Mouse (Mus musculus) left cerebral cortex, adult 9 months (tissue): ENCODE data around the gene Exoc6b.
"Not testable (repeated sequence)": the region's sequence is repeated elsewhere in the genome, so short reads cannot be mapped to it uniquely, and the experiment has no call there.

ENCODE experiments used
- DNase-seq, 2 experiments: peaks; one replicate each; pipeline ENCODE4 v3.0.0; 2022; ENCODE audit warnings: low spot score in 2 of 2

The Exoc6b gene

GRCm38 (mm10) chr6:85069023-85069985 is at the start of gene Exoc6b:
TSS of gene Exoc6b (minus strand) at chr6:85069513.
- peak; percentile 56 to 86 for DNase-seq

DNA sequence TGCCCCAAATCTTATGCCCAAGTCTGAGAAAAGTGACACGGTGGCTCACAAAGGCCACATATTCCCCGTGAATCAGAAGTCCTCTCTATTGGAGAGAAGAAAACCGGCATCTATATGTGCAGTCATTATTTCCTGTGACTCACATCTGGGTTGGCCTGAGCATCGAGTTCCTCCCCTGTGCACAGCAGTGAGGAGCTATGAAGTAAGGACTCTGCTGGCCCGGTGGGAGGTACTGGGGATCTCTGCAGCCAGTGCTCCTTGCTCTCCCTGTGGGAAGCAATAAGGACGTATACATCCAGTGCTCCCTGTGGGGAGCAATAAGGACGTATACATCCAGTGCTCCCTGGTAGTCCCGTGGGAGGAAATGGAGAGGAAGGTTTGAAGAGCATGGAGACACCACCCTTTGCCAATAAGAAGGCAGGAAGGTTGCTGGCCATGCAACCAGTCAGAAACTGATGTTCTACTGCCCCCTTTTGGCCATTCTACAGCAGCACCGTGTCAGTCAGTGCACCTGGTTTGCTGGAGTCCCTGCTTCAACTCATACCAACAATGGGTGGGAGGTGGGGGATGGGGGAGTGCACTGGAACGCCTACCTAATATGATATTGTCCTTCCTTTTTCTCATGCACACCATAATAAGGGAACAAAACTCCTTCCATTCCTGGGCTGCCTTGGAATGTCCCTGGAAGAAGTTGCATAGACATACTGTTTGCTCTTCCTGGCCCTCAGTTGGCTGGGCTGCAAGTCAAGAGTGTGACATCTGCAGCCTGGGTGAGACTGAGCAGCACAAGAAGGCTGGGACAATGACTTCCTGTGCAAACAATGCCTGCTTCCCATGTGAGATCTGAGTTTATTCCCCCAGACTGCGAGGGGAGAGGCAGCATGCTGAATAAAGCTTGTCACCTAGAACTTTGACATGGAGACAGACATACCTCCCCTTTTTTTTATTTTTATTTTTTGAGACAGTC is 48.5 kb upstream of the Exoc6b start:
- peak in 1 of 2 experiments; percentile 61 for DNase-seq

DNA sequence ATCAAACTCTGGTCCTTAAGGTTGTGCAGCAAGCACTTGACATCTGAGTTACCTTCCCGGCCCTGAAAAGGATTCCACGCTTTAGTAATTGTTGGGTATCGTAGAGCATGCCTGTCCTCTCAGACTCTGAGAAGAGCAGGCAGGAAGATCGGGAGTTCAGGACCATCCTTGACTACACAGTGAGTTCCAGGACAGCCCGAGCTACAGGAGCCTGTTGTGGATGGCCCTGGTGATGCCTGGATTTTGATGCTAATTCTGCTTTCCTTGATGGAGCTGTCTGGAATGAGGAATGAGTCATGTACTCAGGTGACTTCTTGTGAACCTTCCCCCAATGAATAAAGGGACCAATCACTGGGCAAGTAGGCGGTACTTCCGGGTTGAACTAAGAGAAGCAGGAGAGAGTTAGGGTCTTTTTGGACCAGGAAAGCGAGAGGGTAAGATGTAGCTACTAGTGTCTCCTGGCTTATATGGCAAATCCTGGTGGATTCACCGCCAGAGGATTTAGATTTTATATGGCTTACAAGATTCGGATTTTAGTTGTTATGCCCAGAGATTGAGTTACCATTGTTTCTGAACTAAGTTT is 35.8 kb upstream of the Exoc6b start:
- DNase-seq, result no peak

GRCm38 (mm10) chr6:85103321-85103720 is 34.0 kb upstream of the Exoc6b start:
- DNase-seq, result no peak

- no peak for DNase-seq
Observed at GRCm38 (mm10) chr6:85096441-85096840, 27.1 kb upstream of the Exoc6b start.

DNA sequence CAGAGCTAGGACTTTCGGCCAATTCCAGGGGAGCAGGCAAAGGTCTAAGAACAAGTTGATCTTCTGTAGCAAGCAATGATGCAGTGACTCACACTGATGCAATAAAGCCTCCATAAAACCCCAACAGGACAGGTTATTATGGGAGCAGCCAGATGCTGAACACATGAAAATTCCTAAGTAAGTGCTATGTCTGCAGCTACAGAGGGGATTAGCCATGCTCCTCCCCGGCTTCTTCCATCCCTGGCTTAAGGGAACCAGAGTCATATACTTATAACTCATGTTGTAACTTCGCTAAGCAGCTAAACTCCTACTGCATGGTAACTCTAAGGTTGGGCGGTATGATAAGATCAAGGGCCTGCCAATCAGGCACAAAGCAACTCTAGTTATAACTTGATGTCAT is 18.1 kb upstream of the Exoc6b start:
- DNase-seq, result no peak

GRCm38 (mm10) chr6:85086645-85087044 is 17.3 kb upstream of the Exoc6b start:
- no peak for DNase-seq

- not testable (repeated sequence) for DNase-seq
Observed at GRCm38 (mm10) chr6:85076179-85076720, 6.9 kb upstream of the Exoc6b start.

- no peak for DNase-seq
Observed at GRCm38 (mm10) chr6:85074996-85075395, 5.7 kb upstream of the Exoc6b start.

GRCm38 (mm10) chr6:85068322-85069022 is 841 bp downstream of the Exoc6b start:
- peak in 1 of 2 experiments; percentile 35 for DNase-seq

- DNase-seq, result no peak
Observed at GRCm38 (mm10) chr6:85057641-85058040, 11.7 kb downstream of the Exoc6b start.

- no peak for DNase-seq
Observed at GRCm38 (mm10) chr6:85051109-85051508, 18.2 kb downstream of the Exoc6b start.

GRCm38 (mm10) chr6:85046531-85046930 is 22.8 kb downstream of the Exoc6b start:
- DNase-seq, result no peak

GRCm38 (mm10) chr6:85044621-85045152 is 24.6 kb downstream of the Exoc6b start:
- no peak for DNase-seq

GRCm38 (mm10) chr6:85037677-85038076 is 31.6 kb downstream of the Exoc6b start:
- DNase-seq, result peak; percentile 15 to 82

GRCm38 (mm10) chr6:85029671-85030070 is 39.6 kb downstream of the Exoc6b start:
- no peak for DNase-seq

DNA sequence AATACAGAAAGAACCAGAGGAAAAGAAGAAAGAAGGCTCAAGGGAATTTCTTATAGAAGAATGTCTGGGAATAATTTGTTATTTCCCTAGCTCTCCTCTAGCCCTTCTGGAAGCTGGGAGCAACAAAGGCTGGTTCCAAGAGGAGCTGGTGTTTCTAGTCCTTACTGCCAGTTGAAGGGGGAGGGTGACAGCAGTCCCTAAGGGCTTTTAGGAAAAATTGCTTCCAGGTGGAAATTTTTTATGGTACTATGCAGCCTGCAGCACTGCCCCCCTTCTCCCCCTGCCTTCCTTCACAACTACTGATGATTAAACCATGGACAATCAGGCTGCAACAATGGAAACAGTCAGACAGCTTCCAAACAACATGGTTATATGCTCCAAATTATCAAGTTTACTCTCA is 44.9 kb downstream of the Exoc6b start:
- no peak for DNase-seq

DNA sequence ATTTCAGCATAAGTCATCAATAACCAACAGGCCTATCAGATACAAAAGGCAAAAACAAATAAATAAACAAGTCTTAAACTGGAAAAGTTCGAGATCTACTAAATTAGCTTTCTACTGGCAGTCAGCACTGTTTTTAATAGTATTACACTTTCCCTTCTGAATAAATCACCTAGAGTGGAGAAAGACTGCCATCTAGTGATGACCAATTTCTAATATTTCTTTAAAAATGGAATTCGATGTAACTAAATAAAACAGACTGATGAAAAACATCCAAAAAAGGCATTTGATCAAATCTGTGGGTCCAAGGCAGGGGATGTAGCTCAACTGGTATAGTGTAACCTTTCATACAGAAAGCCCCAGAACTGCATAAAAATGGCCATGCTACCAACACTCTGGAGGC is 52.3 kb downstream of the Exoc6b start:
- DNase-seq, result no peak

GRCm38 (mm10) chr6:85013906-85014305 is 55.4 kb downstream of the Exoc6b start:
- DNase-seq, result no peak

DNA sequence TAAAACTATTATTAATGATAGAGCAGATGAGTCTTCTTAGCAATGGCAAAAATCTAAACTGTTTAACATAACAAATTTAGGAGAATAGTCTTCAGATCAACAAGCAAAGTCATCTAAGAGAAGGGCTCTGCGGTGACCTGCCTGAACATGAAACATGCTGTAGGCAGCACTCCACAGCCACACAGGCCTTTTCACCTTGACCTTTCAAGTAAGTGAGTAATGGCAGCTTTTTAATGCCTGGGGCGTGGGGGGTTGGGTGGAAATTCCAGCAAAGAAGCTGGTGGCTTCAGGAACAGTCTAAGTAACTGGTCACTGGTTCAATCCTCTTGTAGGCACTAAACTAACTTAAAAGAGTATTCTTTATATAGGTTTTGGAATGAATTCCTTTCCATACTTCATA is 58.9 kb downstream of the Exoc6b start:
- no peak for DNase-seq

DNA sequence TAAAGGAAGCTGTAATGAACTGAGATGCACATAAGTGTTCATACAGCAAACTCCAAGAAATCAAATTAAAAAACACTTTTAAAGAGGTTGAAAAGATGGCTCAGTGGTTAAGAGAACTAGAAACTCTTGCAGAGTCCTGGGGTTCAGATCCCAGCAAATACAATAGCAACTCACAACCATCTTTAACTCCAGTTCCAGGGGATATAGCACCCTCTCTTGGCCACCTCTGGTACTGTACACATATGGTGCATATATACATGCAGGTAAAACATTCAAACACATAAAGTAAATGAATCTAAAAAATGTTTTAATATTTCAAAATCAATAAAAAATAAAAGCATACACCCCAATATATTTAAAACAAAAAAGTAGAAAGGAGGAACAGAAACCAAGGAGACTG is 73.9 kb downstream of the Exoc6b start:
- DNase-seq, result no peak
